Mouse (Mus musculus) C2C12 (cell line): ENCODE data around the gene Armc8.

ENCODE experiments used
- CEBPB ChIP-seq: IDR thresholded peaks from one replicate; pipeline ENCODE4 v1.6.1; 2011; ENCODE audit warnings: low read depth, mild to moderate bottlenecking, control low read depth, moderate library complexity
- CTCF ChIP-seq: IDR thresholded peaks from one replicate; pipeline ENCODE4 v1.5.1; 2011; ENCODE audit not compliant: control insufficient read depth, insufficient read depth, insufficient read length
- MAX ChIP-seq: IDR thresholded peaks from one replicate; pipeline ENCODE4 v1.6.1; 2011; ENCODE audit warnings: mild to moderate bottlenecking, control low read depth
- MYOD1 ChIP-seq: IDR thresholded peaks from one replicate; pipeline ENCODE4 v1.6.1; 2011; ENCODE audit warnings: low read depth; ENCODE audit not compliant: control insufficient read depth, insufficient read length
- USF1 ChIP-seq: IDR thresholded peaks from one replicate; pipeline ENCODE4 v1.6.1; 2011; ENCODE audit warnings: low read depth, mild to moderate bottlenecking, control low read depth, moderate library complexity

DNA sequence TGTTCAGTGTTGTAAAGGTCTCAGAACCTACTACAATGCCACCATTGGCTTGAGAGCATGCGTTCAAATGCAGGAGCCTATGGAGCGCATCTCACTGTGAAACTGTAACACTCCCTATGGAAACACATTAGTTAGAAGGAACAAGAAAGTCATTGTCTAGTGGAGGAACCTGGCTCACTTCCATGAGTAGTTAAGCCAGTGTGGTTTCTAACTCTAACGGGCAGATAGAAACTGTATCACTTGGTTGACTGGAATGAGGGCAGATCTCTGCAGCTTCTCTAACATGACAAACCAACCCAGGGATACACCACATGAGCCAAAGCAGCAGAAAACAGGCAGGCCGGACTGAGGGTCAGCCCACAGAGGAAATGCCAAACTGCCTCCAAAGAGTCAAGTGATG, 114.5 kb downstream of the Armc8 start:
- TF ChIP-seq CTCF = no peak
- no peak for TF ChIP-seq MAX
- TF ChIP-seq MYOD1 = no peak
- TF ChIP-seq CEBPB = no peak
- no peak for TF ChIP-seq USF1
